Mouse (Mus musculus): Measurements from ENCODE around the gene Grb7. TPM values are rescaled to one million over a fixed set of nuclear protein-coding genes. Genes with fewer than 3 reads are reported as not detected.
A peak's percentile ranks its signal among the peaks of the same experiment; 100 is the strongest.

Grb7 gene
- polyA plus RNA-seq, 1 experiment from 2014 or later = 45.3 TPM

GRCm38 (mm10) chr11:98446562-98447474, 624 bp downstream of the Grb7 start:
- Histone ChIP-seq H3K36me3 (peaks cover 9% of the 10 kb centered on the region), H3K27me3 (peaks cover 40% of the 10 kb centered on the region), H3K27ac (peak overlapping the region; percentile 95), H3K9me3 (no peaks in the 10 kb centered on the region), H3K4me3 (peak overlapping the region; percentile 46), H3K9ac (peak overlapping the region; percentile 54), H3K4me1 (peaks cover 36% of the 10 kb centered on the region), H3K4me2 (peak overlapping the region; percentile 53)
- peak; percentile 76 for ATAC-seq (ENCODE audit: borderline replicate concordance, extremely low read depth, low FRiP score, low TSS enrichment)
- 1% methylated on average over 33 of the region's 33 CpGs for WGBS

GRCm38 (mm10) chr11:98447475-98447834, 1.3 kb downstream of the Grb7 start:
- ATAC-seq (ENCODE audit: borderline replicate concordance, extremely low read depth, low FRiP score, low TSS enrichment) = no peak

GRCm38 (mm10) chr11:98448191-98448790, 2.1 kb downstream of the Grb7 start:
- peak overlapping the region; percentile 46 for H3K4me3 ChIP-seq
- H3K27me3 ChIP-seq = peaks cover 40% of the 10 kb centered on the region
- H3K9me3 ChIP-seq = no peaks in the 10 kb centered on the region
- peak overlapping the region; percentile 95 for H3K27ac ChIP-seq
- WGBS = 25% methylated on average over 13 of the region's 13 CpGs
- peak overlapping the region; percentile 54; the same call in 1 of the 2 replicates for H3K9ac ChIP-seq
- H3K4me2 ChIP-seq = peak overlapping the region; percentile 53
- peaks cover 11% of the 10 kb centered on the region for H3K36me3 ChIP-seq
- peak; percentile 5; the same call in 1 of the 2 replicates for ATAC-seq (ENCODE audit: borderline replicate concordance, extremely low read depth, low FRiP score, low TSS enrichment)
- H3K4me1 ChIP-seq = peaks cover 36% of the 10 kb centered on the region

More at GRCm38 (mm10) chr11:98447475-98447834, 1.3 kb downstream of the Grb7 start:
- Histone ChIP-seq H3K4me2 (peak overlapping the region; percentile 53), H3K4me1 (peaks cover 36% of the 10 kb centered on the region), H3K27ac (peak overlapping the region; percentile 95), H3K27me3 (peaks cover 40% of the 10 kb centered on the region), H3K4me3 (peak overlapping the region; percentile 46), H3K9ac (peak overlapping the region; percentile 54), H3K36me3 (peaks cover 11% of the 10 kb centered on the region), H3K9me3 (no peaks in the 10 kb centered on the region)
- WGBS = 8% methylated on average over 7 of the region's 7 CpGs

GRCm38 (mm10) chr11:98449419-98449818, 3.2 kb downstream of the Grb7 start:
- Histone ChIP-seq H3K9me3 (no peaks in the 10 kb centered on the region), H3K9ac (no peak overlapping the region), H3K27ac (no peak overlapping the region; the same call in 1 of the 2 replicates), H3K36me3 (peaks cover 18% of the 10 kb centered on the region), H3K4me2 (peak overlapping the region; percentile 53), H3K4me1 (peaks cover 36% of the 10 kb centered on the region), H3K27me3 (peaks cover 40% of the 10 kb centered on the region), H3K4me3 (peak overlapping the region; percentile 46; the same call in 1 of the 2 replicates)
- ATAC-seq (ENCODE audit: borderline replicate concordance, extremely low read depth, low FRiP score, low TSS enrichment) = no peak
- 71% methylated on average over 3 of the region's 3 CpGs for WGBS

- Histone ChIP-seq H3K27me3 (peaks cover 40% of the 10 kb centered on the region), H3K4me2 (no peak overlapping the region), H3K4me1 (peaks cover 36% of the 10 kb centered on the region), H3K9me3 (no peaks in the 10 kb centered on the region), H3K36me3 (peaks cover 23% of the 10 kb centered on the region), H3K27ac (no peak overlapping the region; the same call in 1 of the 2 replicates), H3K9ac (no peak overlapping the region), H3K4me3 (no peak overlapping the region)
- no peak for ATAC-seq (ENCODE audit: borderline replicate concordance, extremely low read depth, low FRiP score, low TSS enrichment)
- WGBS = 60% methylated on average over 20 of the region's 20 CpGs
Observed at GRCm38 (mm10) chr11:98449921-98450771, 4.0 kb downstream of the Grb7 start.

GRCm38 (mm10) chr11:98455484-98455883, 9.3 kb downstream of the Grb7 start:
- no peak overlapping the region for H3K4me3 ChIP-seq
- no peak overlapping the region for H3K9ac ChIP-seq
- no peaks in the 10 kb centered on the region for H3K9me3 ChIP-seq
- no peak overlapping the region for H3K27ac ChIP-seq
- H3K4me1 ChIP-seq = peaks cover 14% of the 10 kb centered on the region
- H3K36me3 ChIP-seq = peaks cover 23% of the 10 kb centered on the region
- no peak overlapping the region for H3K4me2 ChIP-seq
- 77% methylated on average over 4 of the region's 4 CpGs for WGBS
- no peak for ATAC-seq (ENCODE audit: borderline replicate concordance, extremely low read depth, low FRiP score, low TSS enrichment)
- peaks cover 41% of the 10 kb centered on the region for H3K27me3 ChIP-seq

GRCm38 (mm10) chr11:98456545-98456944, 10.4 kb downstream of the Grb7 start:
- WGBS = 57% methylated on average over 5 of the region's 5 CpGs
- H3K27me3 ChIP-seq = peaks cover 47% of the 10 kb centered on the region
- ATAC-seq (ENCODE audit: borderline replicate concordance, extremely low read depth, low FRiP score, low TSS enrichment) = no peak
- H3K27ac ChIP-seq = no peak overlapping the region
- H3K36me3 ChIP-seq = peaks cover 16% of the 10 kb centered on the region
- no peak overlapping the region for H3K9ac ChIP-seq
- no peak overlapping the region for H3K4me2 ChIP-seq
- H3K4me3 ChIP-seq = no peak overlapping the region
- no peaks in the 10 kb centered on the region for H3K9me3 ChIP-seq
- H3K4me1 ChIP-seq = peaks cover 11% of the 10 kb centered on the region

- Histone ChIP-seq H3K27me3 (peaks cover 49% of the 10 kb centered on the region), H3K4me2 (peak overlapping the region; percentile 90), H3K36me3 (peaks cover 12% of the 10 kb centered on the region), H3K9ac (peak overlapping the region; percentile 54; the same call in 1 of the 2 replicates), H3K9me3 (no peaks in the 10 kb centered on the region), H3K4me1 (peaks cover 11% of the 10 kb centered on the region), H3K4me3 (peak overlapping the region; percentile 59), H3K27ac (peak overlapping the region; percentile 41)
- WGBS = 20% methylated on average over 9 of the region's 9 CpGs
- ATAC-seq (ENCODE audit: borderline replicate concordance, extremely low read depth, low FRiP score, low TSS enrichment) = no peak
Observed at GRCm38 (mm10) chr11:98456945-98457344, 10.8 kb downstream of the Grb7 start.

GRCm38 (mm10) chr11:98457367-98458120, 11.3 kb downstream of the Grb7 start:
- Histone ChIP-seq H3K4me1 (peaks cover 11% of the 10 kb centered on the region), H3K36me3 (peaks cover 12% of the 10 kb centered on the region), H3K27me3 (peaks cover 49% of the 10 kb centered on the region), H3K9ac (peak overlapping the region; percentile 54), H3K4me2 (peak overlapping the region; percentile 90), H3K4me3 (peak overlapping the region; percentile 59), H3K9me3 (no peaks in the 10 kb centered on the region), H3K27ac (peak overlapping the region; percentile 41)
- under 1% methylated on average over 46 of the region's 64 CpGs for WGBS
- peak; percentile 78 for ATAC-seq (ENCODE audit: borderline replicate concordance, extremely low read depth, low FRiP score, low TSS enrichment)

GRCm38 (mm10) chr11:98458121-98458990, 12.2 kb downstream of the Grb7 start:
- Histone ChIP-seq H3K9ac (peak overlapping the region; percentile 54), H3K36me3 (peaks cover 12% of the 10 kb centered on the region), H3K27ac (no peak overlapping the region; the same call in 1 of the 2 replicates), H3K4me2 (peak overlapping the region; percentile 90), H3K9me3 (no peaks in the 10 kb centered on the region), H3K27me3 (peaks cover 49% of the 10 kb centered on the region), H3K4me3 (peak overlapping the region; percentile 59), H3K4me1 (peaks cover 11% of the 10 kb centered on the region)
- ATAC-seq (ENCODE audit: borderline replicate concordance, extremely low read depth, low FRiP score, low TSS enrichment) = no peak
- WGBS = 3% methylated on average over 26 of the region's 30 CpGs
